Mouse (Mus musculus): ENCODE measurements around the gene Alpk1.

Gene Alpk1

DNA sequence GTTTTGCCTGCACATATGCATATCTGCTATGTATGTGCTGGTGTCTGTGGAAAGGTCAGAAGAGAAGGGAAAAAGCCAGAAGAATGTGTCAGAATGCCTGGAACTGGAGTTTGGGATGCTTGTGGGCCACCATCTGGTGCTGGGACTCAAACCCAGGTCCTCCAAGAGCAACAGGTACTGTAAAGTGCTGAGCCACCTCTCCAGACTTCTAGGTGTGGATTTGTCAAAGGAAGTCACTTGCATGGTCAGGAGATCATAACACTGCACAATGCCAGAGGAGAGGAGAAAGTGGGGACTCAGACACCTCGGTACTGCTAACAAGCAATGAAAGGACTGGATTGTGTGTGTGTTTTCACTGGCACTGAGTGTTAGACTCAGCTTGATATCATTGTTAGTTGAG lies 150.1 kb downstream of the Alpk1 start:
- DNase-seq (ENCODE audit: low spot score in 2 of 2) = no peak

DNA sequence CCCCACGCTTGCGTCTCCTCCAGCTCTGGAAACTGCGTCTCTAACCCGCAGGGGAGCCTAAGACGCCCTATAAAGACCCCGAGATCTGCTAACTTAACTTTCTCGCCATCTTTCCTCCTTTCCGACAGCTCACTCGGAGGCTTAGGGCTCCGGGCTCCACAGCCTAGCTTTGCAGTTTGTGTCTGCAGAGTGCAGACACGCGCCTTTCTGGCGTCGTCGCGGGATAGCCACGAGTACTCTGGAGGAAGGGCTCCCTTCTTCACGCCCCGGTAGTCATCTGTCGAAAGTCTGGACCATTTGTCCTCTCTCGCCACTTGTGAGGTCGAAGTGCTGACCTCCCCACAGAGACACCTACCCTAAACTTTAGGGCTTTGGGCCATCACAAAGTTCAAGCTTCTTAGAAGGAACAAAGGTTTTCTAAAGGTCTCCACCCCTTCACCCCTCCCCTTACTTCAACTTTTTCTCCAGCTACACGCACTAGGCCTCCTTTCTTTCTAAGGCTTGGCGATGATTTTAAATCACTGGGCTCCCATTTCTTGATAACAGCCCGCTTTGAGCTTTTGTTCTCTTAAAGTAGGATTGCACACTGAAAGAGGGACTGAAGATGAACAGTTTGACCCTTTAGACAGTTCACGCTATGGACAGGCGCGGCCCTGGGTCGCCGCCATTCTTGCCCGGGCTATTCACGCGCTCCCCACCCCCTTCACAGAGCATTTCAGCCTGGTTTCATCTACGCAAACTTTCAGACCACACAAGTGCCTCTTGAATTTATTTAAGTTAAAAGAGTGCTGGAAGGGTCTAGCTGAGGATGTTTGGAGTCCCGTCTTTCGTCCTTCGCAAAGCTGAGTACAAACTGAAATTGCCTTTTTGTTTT lies 151.8 kb downstream of the Alpk1 start:
- DNase-seq (ENCODE audit: low spot score in 2 of 2) = no peak

- no peak for DNase-seq (ENCODE audit: low spot score in 2 of 2)
Measured at GRCm38 (mm10) chr3:127627956-127628310, 152.4 kb downstream of the Alpk1 start.

DNA sequence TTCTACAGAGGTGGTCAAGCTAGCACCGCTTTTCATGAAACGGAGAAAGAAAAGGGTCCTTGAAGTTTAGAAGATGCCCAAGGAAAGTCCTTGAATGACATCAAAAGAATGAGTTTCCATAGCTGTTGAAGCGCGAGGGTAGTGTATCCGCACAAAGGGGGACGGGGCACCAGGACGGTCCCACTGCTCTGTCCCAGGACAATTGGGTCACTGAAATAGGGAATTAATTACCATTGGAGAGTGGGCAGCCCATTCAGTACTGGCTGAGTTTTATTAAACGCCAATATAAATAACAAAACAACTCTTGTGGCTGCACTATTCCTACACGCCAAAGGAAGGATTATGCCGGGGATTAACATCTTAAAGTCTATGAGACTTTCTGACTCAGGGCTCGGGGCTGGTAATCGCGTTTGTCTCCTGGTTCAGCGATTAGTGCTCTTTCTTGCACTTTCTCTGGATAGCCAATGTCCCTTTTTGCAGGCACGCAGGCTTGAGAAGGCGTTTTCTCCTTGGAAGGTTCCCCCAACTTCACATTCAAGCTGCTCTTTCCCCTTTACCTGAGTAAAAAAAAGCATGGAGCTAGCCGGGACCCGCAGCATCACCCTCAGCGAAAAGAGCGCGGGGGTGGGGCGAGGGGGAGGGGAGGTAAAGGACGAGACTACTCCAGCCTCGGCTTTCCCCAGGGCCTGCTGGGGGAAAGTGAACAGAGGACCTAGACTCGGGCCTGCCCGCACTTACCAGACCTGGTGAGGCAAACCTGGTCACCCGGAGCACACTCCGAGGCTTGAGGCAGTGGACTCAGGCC lies 153.0 kb downstream of the Alpk1 start:
- no peak for DNase-seq (ENCODE audit: low spot score in 2 of 2)

DNA sequence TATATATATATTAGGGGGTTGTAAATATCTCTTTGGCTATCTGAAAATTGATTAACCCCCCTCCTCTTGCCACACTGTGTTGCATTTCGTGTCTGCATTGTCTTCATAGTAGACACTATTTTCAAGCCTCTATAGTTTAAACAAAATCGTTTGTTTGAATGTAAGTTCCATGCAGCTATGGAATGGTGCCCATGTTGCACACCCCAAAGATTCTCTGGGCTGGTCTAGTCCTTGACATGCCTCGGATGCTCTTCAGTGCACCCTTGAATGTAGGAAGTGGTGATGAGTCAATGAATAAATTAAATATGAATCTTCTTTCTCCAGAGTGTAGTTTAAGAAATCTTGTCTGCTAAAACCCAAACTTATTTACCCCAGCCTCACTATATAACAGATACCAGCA lies 153.8 kb downstream of the Alpk1 start:
- no peak for DNase-seq (ENCODE audit: low spot score in 2 of 2)

DNA sequence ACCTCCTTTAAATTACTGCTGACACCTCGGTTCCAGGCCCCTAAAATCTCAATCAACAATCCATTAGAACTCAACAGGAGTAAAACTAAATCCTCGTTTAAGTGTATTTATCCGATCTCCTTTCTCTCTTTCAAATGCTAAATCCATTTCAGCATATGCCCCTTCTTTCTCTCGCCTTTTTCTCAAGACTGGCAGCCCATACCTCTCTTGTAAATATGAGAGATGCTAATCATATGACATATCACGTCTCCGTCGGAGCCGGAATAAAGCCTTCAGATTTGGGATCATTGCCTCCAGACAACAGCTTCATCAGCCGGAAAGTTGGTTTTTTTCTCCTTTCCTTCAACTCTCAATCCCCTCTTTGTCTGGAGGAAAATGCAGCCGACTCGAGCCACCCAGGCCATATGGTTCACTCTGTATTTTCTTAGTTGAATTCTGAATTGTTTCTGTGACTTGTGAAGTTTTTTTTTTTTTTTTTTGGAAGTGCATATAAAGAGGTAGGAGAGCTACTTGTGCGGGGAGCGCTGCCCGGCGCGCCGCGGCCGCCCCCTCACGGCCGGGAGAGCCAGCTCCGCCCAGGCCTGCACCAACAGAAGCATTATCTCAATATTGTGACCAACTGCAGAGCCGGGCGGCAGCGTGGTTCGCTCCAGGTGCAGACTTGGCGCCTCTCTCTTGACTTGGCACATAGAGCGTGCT lies 154.5 kb downstream of the Alpk1 start:
- no peak for DNase-seq (ENCODE audit: low spot score in 2 of 2)

GRCm38 (mm10) chr3:127625296-127625695 lies 155.0 kb downstream of the Alpk1 start:
- peak; percentile 57 to 71 for DNase-seq (ENCODE audit: low spot score in 2 of 2)
